Mouse (Mus musculus) 3134 (cell line): ENCODE results near the gene Tlk1.

Experiments used
- DNase-seq: peaks from one replicate; pipeline ENCODE4 v3.0.0-alpha.2; 2011; ENCODE audit warnings: low spot score; ENCODE audit not compliant: insufficient read length; ENCODE audit errors: extremely low read depth

Gene Tlk1

DNA sequence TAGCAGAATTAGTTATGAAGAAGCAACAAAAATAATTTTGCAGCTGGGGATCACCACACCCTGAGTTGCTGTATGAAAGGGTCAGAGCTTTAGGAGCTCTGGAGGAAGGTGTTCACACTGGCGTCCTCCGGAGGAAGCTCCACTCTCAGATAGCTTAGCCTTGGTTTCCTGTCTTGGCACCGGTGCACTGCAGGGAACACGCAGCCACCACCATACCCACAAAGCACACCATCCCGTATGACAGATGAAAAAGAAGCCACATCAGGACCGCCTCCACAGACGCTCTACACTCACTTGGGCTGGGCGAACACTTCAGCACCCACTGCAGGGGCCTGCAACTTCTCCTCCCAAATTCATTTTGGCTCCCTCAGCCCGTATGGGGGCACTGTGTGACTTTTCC is 124.0 kb downstream of the Tlk1 start:
- DNase-seq, result no peak

DNA sequence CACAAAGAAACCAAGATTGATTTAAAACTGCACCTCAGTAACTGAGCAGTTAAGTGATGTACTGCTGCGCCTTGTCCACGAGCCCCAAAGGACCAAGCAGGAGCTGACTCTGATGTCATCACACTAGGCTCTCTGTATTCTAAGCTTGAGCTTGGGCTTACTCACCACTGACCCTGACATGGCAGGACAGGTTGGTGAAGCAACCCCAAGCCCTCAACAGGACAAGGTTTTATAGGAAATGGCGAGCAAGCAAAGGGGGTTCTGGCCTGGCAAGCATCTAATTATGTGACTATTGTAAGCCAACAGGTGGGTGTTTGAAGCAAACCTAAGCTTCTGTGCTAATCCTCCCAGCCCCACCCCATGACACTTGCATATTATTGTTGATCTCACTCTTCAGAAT is 124.7 kb downstream of the Tlk1 start:
- DNase-seq, result no peak

DNA sequence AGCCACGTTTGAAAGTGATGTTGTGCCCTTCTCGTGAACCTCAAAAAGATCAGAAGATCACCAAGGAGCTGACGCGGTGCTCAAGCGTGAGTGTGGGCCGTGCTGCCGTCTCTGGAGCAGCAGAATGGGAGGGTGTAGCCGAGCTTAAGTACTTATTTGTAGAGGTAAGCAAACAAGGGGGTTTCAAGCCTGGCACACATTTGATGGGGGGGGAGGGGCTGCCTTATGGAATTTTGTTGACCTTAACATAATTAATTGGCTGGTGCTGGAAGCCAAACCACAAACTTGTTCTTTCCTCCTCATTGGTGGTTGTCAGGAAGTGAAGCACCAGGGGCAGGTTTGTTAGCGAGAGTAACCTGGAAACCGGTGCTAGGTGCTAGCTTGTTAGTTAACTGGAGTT is 129.8 kb downstream of the Tlk1 start:
- DNase-seq, result no peak

DNA sequence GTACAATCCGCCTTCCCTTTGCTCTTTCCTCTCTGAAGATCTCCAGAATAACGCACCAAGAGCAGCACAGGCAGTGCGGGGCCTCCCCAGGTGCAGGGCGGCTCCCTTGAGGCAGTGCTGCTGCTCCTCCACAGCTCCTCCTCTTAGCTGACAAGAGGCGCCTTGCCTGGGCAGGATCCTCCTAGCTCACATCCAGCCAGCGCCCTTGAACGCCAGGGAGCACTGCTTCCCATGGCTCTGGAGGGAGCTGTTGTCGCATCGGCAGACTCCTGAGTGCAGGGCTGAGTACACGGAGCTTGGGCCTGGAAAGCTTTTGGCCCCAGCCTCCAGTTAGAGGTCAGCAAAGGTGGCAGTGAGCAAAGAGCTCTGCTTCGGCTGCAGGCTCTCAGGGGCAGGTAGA is 135.3 kb downstream of the Tlk1 start:
- no peak for DNase-seq

DNA sequence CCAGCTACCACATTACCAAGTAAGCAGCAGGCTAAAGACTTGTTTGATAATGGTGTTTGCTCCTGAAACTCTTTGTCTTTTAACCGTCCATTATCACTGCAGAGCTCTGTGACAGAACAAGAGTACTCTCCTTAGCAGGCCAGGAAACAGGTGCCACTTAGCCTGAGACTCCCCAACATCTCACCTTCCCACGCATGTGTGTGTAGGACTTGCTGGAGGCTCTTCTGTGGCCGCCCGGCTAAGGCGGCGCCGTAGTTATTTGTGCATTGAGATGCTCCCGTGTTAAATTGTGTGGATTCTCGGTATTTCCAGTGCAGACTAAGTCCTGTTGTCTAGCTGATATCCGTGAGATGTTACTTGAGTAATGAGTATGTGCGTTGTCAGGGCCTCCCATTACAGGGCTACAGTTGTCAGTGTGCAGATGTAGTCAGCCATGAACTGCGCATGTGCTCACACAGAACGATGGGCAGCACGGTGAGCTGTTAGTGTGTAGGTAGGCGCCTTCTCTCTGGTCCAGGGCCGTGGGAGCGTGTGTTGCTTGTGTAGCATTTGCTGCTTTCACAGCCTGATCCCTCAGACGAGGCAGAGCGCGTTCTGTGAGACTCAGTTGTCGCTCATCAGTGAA is 137.0 kb downstream of the Tlk1 start:
- no peak for DNase-seq

DNA sequence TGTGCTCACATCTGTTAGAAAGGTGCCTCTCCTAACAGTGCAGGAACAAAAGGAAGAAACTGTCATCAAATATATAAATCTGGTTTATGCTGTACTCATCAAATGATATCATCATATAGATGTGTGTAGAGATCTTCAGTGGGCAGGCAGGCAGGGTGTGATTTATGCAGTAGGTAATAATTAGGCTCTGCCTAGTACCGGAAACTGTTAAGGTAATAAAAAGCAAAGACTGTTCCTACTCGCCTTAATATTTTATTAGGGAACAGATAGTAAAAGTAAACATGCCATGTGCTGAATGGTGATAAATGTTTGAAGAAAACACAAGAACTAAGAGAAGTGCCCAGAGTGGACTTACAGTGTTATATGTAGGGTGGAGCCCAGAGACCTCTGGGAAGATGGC is 143.2 kb downstream of the Tlk1 start:
- DNase-seq, result no peak

DNA sequence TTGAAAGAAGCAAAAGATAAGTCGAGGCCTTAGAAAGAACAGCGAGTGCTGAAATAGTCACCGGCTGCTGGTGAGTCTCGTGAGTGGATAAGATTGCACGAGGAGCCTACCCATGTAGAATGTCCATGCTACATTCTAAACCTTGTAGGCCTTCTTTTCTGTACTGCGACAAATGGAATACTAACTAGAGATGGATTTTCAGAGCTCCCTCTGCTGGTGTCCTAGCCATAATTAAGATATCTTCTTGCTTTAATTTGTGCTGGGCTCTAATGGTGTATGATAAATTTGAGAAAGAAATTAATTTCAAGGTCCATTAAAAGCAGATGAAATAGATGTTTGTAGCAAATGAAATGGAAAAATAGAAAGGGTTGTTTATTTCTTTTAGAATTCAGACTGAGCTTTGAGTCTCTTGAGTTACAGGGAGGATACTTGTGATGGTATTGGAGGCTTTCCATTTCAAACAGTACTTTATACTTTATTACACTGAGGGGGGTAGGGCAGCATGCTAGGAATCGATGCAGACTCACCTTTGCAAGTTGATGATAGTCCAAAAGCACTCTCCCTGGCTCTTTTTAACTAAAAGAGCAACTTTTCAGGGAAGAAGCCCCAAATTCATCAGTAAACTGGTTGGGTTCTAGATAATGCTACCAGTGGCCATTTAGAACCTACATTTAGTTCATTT is 151.9 kb downstream of the Tlk1 start:
- no peak for DNase-seq

DNA sequence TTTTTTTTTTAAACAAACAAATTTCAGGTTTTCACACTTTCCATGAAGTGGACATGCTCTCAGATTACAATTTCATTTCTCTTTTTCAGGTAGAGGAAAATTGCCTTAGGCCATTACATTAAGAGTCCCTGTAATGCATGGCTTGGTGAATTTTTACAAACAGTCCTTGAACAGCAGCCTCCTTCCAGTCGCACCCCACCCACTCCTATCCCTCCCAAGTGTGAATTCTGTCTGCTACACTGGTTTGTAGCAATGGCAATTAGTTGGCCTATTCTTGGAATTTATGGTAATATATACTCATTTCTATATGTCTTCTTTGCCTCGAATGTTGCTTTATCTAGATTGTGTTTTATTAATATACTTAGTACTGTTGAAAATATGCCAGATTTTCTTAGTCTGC is 153.1 kb downstream of the Tlk1 start:
- no peak for DNase-seq

DNA sequence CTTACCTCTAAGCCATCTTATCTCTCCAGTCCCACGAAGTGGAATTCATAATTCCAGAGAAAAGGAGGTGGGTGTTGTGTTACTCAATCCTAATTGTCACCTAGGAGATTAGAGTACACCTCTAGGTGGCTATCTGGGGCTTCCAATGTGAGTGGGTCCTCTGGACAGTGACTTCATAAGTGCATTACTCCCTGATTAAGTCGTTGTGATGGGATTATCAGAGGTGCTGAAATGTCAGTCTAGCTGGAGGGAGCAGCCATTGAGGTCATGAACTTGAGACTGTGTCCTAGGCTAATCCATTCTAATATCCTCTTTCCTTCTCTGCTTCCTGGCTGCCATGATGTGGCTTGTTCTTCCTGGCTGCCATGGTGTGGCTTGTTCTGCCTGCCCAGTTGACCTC is 155.6 kb downstream of the Tlk1 start:
- no peak for DNase-seq

DNA sequence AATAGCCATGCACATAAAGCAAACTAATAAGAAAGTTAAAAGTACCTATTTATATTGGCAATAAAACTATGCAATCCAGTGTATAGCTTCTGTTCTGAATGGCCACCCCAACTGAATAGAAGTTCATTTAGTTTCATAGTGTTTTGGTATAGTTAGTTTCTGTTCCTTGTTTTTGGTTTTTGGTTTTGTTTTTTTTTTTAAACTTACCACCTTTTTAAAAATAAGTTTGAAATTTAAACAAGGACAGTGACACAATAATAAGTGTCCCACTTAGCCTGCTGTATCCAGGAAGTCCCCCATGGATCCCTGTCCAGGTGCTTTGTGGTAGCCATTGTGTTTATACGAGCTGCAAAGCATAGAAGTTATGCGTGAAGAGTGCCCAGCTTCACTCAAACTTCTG is 156.3 kb downstream of the Tlk1 start:
- DNase-seq, result no peak

DNA sequence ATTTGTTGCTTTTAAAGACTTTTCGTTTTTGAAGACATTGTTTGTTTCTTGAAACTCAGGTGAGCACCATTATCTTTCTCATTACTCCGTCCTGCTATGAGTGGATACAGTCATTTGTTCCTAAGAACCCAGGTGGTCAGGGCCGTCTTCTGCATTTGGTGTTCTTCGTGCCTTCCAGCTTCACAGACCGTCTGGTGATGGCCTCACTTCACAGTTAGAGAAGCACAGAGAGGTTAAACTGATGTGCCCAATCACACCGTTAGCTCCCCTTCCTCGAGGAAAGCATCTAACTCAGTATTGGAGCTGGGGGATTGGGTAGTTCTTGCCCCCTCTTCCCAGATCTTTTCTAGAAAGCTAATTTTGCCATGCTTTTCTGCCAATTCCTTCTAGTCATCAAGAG is 158.5 kb downstream of the Tlk1 start:
- DNase-seq, result no peak

DNA sequence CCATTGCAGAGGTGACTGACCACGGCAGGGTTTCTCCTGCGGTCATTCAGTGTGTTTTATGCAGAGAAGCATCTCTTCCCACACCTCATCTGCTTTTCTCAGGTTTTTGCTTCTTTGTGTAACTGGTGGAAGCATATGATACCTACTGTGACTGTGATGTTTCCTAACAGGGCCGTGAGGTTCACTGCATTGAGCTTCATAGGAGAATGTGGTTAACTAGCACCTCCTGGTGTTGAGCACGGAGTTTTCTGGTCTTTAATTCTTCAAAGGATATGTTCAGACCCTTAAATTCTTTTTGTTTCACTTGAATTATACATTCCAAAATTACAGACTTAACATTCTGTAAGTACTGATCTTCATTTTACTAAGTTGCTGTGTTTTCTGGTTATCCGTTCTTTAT is 161.8 kb downstream of the Tlk1 start:
- DNase-seq, result no peak
